Mouse (Mus musculus) heart, postnatal 14 days (tissue): ENCODE data around the gene 1700102P08Rik. TPM values are rescaled to one million over a fixed set of nuclear protein-coding genes. Genes with fewer than 3 reads are reported as not detected.

Source experiments
- DNase-seq, 2 experiments: peaks; one replicate each; pipeline ENCODE4 v3.0.0; 2021 to 2022
- intact Hi-C: fragments of 180-260 bp; cut with DNase I; formaldehyde crosslinking; loops from one replicate; pipeline ENCODE4 v1.15.1; 2025
- total RNA-seq, 2 experiments: library from RNA; stranded (reverse); gene quantifications; 2 replicates each; pipeline ENCODE4 v1.2.3; 2021

1700102P08Rik gene
- total RNA-seq, 2 experiments from 2014 or later, result 0.67 to 0.90 TPM

DNA sequence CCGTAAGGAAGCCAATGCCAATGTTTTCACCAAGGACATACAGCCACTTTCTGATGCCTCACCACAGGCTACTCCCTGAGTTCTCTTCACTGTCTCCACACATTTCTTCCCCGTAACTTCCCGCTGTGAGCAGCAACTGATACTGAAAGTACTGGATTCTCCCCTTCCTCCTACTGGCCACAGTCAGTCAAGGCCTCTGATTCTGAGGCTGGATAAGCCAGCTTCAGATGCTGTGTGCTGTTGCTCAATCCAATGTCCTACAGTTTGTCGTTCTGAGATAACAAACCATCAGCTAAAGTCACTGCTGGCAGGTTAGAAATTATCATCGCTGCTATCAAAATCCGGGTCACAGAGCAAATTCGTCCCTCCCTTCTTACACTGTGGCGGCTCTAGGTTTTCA lies 11.8 kb downstream of the 1700102P08Rik start:
- intact Hi-C loops, result no loop called here
- DNase-seq, result no peak

DNA sequence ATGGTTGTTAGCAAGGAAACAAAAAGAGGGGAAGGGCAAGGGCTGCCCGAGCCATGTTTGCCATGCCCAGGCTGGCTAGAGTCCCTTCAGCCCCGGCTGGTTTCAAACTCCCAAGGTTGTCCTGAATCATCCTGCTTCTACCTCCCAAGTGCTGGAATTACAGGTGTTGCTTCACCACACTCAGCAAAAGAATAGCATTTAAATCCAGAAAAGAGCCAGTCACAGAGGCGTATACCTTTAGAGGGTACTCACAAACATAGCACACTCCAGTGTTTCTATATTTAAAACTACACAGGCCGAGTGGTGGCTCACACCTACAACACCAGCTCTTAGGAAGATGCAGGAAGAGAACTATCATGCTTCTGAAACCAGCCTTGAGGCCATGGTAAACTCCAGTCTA lies 16.9 kb downstream of the 1700102P08Rik start:
- intact Hi-C loops, result no loop called here

DNA sequence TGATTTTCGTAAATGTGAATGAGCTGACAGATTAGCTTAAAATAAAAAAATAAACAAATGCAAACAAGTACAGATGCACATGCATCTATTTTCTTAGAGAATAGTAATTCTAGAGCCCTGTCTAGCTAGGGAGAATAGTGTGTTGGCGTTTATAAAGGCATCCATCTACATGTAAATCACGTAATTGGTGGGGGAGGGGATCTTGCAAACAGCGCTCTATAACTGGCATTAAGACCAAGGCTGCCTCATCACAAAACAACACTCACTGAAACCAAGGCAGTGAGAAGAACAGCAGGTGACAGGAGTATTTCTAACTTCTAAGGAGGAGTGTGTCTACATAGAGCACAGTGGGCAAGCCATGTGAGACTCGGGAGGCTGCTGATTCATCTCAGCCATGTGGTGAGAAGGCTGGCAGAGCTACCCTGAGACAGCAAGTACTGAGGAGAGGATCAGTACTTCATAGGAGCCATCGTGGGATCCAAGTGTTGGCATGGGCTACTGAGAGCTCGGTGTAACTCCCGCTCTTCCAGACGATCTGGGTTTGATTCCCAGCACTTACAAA lies 18.9 kb downstream of the 1700102P08Rik start:
- no peak for DNase-seq
- intact Hi-C loops, result loop anchor here (5.0 kb wide), 1 partner anchor 41 kb away; no protein-coding TSS in a partner anchor

More for the DNA sequence above, 16.9 kb downstream of the 1700102P08Rik start:
- DNase-seq, result no peak

DNA sequence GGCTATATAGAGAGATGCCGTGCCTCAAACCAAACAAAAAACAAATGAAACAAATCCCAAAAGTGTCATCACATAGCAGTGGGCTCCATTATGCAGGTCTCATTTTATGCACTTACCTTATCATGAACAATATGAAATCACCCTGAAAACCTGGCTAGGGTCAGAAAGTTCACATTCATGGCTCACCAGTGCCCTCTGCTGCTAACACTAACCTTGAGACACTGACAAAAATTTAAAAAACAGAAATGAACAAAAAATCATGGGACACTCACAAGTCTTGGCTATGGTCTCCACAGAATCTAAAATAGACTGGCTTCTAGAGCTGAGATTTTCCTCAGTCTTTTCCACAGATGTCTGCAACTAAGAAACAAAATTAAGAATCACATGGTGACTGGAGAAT lies 19.6 kb downstream of the 1700102P08Rik start:
- intact Hi-C loops, result loop anchor here (5.0 kb wide), 1 partner anchor 40 kb away; no protein-coding TSS in a partner anchor
- peak; percentile 22 to 29 for DNase-seq

DNA sequence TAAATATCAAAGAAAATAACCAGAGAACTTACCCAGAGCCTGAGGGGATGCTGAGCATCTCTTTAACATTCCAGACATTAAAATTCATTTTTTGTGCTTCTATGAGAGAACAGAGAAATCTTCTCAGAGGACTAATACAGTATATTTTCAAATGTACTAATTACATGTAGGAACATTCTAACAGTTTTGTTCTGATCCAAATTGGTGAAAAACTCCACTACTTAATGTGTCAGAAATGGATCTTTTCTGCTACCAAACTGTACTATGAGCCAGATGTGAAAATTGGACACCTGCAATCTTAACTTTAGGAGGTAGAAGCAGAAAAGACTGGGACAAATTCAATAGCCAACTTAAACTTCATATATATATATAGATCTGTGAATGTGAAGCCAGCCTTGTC lies 35.8 kb downstream of the 1700102P08Rik start, which contains the start of gene Ccdc36:
Gene Ccdc36 (minus strand): TSS at position 101 of the 400 bp plus-strand sequence.
- intact Hi-C loops, result loop anchor here (10.0 kb wide), 1 partner anchor 324 kb away; no protein-coding TSS in a partner anchor
- DNase-seq, result no peak

DNA sequence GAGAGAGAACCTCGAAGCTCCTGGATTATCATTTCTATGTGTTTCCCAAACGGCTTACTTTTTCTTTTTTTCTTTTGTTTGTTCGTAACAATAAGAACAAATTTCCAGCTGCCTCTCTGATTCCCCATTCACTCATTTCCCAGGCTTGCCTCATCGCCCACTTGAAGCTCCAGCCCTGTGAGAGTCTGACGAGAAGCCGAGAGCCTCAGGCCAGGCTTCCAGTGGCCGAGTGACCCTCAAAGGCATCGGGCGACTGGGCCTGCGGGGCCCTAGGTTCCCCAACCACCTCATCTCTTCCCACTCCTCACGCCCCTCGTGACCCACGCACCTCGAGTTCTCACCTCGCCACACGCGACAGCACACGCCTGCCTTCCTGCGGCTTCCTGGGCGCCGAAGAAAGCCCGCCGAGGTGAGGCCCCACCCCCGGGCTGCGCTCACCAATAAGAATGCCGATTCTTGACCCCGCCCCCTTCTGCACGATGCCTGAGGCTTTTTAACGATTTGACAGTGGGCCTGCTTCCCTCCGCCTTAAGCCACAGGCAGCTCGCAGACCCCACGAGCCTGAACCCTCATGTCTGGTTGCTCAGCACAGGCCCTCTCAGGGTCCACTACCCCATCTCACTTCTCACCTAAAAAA lies 38.9 kb downstream of the 1700102P08Rik start:
- intact Hi-C loops, result no loop called here
- DNase-seq, result no peak

DNA sequence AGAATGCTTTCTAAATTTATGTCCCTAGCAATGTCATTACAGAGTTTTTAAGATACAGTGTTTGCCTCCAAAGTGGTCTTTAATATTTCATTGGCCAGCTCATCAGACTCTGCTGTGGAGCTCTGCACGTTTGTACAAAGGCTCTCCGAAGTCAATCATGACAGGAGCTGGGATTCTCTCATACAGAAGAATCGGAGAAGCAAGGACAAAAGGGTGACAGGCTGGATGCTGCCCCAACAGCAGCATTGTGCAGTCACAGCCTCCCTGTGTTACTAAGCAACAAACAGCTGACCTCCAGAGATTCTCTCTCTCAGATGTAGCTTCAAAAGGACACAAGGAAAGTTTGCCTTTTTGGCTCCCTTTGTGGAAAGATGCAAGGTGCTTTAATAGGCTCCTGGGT lies 43.6 kb downstream of the 1700102P08Rik start, which contains the start of gene BC048562:
Gene BC048562 (plus strand): TSS at position 301 of the 400 bp plus-strand sequence.
- no peak for DNase-seq
- intact Hi-C loops, result no loop called here

DNA sequence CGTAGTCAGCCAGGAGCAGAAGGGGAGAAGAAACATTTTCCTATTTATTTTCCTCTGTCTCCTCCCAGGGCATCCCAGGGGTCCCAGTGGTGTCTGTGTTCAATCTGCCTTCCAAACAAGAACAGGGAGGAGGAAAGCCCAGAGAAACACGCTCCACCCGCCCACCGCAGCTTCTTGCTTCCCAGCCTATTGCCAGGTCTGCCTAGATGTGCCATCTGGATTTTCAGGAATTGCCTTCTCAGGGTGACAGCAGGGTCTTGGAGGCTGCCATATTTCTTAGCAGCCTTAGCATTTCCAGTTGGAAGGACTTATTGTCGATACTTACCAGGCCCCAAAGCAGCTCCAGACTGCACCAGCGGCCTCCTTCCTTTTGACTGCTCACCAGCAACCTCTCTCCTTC lies 46.6 kb downstream of the 1700102P08Rik start:
- intact Hi-C loops, result no loop called here
- no peak for DNase-seq

DNA sequence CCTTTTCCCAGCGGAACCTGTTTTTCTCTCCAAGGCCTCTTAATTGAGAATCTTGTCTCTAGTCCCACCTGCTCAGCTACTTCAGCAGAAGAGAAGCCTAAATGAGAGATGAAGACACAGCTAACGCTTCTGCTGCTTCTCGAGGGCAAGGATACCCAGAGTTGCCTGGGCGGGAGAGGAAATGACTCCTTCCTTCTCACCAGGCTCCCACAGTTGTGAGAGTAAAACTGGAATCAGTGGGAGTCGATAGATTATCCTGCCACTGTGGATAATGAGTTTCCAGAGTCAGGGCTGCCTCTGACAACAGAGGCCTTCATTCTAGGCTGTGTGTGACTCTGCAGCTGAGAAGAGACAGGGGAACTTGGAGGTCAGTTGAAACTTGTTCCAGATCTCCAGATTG lies 47.9 kb downstream of the 1700102P08Rik start:
- intact Hi-C loops, result no loop called here
- no peak for DNase-seq

DNA sequence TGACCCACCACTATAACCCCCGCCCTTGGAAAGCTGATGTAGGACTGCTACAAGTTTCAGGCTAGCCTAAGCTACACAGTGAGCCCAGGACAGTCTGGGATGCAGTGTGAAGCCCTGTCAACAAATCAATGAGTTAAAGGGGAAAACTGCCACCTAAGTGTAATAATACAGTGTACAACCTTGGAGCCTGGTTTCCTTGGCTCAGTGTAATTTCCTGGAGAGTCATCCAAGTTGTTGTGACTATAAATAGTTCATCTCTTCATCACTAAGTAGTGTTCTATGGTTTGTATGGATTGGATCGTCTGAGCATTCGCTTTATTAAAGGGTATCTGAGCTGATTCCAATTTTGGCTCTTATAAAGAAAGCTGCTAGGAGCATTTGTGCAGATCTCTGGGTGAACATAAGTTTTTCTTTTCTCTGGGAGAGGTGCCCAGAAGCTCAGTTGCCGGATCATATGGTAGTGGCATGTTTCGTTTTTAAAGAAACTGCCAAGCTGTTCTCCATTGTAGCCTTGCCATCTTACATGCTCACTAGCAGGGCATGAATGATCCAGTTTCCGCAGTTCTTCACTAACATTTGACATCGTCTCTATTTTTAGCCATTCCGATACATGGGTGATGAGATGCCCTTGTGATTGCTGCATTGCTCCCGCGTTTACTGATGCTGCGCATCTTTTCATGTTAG lies 48.8 kb downstream of the 1700102P08Rik start:
- DNase-seq, result no peak
- intact Hi-C loops, result no loop called here

DNA sequence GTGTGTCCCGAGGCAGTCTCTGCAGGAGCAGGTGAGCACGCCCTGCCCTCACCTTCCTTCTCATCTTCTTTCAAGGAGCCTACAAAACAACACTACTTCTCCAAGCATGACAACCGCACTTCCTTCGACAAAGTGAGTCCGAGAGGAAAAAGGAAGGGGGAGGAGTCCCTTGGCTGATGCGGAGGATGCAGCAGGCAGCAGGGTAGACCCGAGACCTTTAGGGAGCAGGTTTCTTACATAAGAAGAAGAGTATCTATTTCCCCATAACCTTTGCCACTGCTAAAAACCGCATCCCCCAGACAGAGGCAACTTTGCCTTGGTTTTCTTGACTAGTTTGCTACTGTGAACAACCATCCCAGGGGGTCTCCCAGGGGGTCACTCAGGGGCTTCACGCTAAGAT lies 52.5 kb downstream of the 1700102P08Rik start:
- DNase-seq, result no peak
- intact Hi-C loops, result no loop called here

DNA sequence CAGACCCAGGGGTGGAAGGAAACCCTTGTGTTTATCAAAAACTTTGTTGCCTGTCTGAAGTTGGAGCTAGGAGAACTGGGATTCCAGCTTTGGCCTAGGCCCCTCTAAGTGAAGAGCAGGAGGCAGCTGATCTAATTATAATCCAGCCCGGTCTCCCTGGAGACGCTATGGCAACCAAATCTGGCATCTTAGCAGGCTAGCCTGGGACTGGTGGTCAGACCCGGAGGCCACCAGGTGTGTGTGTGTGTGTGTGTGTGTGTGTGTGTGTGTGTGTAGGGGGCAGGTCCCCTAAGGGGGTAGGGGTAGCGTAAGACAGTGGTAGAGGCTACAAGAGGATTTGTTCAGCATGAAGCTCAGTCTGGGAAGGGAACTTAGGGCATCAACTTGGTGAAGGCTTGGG lies 57.3 kb downstream of the 1700102P08Rik start:
- intact Hi-C loops, result loop anchor here (5.0 kb wide), 2 partner anchors 38 to 68 kb away; no protein-coding TSS in a partner anchor
- peak; percentile 44 to 66 for DNase-seq

DNA sequence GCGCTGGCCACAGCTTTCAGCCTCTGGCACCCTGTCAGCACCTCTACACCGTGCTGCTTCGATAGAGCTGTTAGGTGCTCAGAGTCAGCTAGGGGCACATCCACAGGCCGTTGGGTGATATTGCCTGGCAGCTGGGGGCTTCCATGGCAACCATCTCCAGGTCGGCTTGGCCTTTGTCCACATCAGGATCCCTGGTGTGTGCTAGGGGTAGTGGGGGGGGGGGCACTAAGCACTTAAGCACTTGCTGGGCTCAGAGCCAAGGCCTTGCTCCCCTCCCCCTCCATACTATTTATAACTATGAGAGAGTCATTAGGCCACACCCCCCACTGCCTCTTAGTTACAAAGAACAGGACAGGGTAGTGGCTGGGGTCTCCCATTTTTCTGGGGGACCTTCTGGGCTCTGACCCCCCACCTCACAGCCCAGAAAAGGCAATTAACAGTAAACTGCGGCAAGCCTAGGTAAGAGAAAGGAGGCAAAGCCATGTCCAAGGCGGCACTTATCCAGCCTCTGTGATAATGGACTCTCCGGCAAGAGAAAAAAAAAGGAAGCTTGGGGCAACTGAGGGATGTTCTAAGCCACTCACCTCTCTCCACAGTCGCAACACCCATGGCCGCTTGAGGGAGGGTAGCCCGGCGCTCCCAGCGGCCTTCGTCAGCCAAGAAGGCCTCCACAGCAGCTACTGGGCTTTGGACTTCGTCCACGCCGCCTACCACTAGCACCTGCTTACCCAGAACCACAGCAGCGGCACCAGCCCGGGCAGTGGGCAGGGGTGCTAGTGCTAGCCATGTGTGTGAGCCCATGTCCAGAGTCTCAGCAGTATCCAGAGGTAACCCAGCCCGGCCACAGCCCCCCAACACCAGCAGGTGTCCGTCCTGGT lies 57.9 kb downstream of the 1700102P08Rik start:
- intact Hi-C loops, result loop anchor here (5.0 kb wide), 2 partner anchors 38 to 68 kb away; no protein-coding TSS in a partner anchor
- DNase-seq, result peak; percentile 38 to 70

DNA sequence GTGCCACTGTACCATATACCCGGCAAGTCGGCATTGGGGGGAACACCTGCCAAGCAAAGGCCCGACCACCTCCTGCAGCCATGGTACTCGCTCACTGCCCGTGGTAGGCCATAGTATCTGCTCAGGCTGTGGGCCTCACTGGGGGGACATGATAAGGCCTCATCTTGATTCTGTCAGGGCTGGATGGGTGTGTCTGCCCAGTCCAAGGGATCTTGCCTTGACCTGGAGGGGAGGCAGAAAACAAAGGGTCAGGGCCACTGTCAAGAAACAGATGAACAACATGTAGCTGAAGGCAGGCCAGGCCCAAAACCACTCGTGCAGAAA lies 58.5 kb downstream of the 1700102P08Rik start:
- DNase-seq, result no peak
- intact Hi-C loops, result loop anchor here (5.0 kb wide), 2 partner anchors 39 to 69 kb away; no protein-coding TSS in a partner anchor

DNA sequence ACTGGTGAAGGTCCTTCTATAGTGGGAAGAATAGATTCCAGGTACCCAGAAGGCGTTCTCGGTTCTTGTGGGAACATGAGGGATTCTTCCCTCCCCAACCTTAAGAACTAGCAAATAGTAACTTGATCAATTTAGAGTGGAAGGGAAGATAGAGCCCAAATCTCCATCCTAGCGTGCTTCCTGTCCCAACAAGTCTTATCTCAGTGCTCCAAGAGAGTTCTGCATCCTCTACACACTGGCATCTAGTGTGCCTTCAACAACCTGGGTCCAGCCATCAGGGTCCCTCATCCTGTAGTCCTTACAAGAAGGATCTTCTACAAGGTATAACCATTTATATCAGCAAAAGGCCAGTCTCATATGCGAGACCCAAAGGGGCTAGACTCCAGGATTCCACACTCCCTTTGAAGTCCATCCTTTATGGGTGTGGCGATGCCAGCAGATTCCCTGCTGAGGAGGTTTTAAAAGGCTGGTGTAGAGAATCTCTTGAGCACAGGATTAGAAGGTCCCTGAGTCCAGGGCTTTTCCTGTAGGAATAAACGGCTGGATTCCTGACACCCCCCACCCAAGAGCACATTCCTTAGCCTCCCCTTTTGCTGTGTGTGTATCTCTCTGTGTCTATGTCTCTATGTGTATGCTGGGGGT lies 59.0 kb downstream of the 1700102P08Rik start:
- DNase-seq, result no peak
- intact Hi-C loops, result loop anchor here (5.0 kb wide), 2 partner anchors 39 to 69 kb away; no protein-coding TSS in a partner anchor

DNA sequence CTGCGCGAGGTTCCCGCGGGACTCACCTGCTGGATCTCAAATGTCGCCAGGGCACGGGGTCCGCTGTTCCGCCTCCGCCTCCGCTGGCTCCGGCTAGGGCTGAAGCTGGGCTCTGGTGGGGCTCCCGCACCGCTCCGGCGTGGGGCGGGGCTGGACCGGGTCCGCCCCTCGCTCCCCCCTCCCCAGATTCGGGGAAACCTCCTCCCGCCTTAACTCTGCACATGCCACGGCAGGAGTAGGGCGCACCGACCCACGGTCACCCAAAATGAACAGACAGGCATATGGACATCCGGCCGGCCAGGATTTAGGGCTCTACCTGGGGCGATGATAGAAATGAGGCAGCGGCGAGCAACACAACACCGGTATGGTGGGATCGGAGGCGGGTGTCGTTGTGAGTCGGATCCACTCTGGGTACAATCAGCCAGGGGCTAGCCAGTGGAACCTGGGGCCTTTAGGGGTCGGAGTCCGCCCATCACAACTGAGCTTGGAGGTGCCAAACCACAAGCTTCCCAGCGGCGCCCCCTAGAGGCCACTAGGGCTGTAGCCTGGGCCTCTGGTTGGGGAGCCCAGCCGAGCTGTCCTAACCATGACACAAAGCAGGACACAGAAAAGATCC lies 59.8 kb downstream of the 1700102P08Rik start:
- DNase-seq, result peak; percentile 91 to 94
- intact Hi-C loops, result loop anchor here (5.0 kb wide), 2 partner anchors 40 to 70 kb away; no protein-coding TSS in a partner anchor

DNA sequence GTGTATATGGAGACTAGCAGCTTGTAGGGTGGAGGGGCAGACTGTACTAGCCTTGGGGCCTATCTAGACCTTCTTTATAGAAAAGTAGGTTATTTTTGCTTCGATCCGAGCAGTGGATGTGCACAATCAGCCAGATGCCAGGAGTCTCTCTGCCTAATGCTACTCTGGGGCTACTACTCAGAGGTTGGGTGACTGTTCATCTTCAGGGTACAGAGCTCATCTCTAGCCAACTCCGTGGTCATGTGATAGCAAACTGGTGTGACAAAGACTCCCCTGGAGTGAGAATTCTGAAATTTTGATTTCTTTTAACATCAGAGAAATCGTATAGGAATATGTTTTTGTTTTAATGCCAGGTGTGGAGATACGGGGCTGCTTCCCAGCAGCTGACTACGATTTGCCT lies 60.3 kb downstream of the 1700102P08Rik start:
- intact Hi-C loops, result loop anchor here (5.0 kb wide), 2 partner anchors 41 to 71 kb away; no protein-coding TSS in a partner anchor
- no peak for DNase-seq

DNA sequence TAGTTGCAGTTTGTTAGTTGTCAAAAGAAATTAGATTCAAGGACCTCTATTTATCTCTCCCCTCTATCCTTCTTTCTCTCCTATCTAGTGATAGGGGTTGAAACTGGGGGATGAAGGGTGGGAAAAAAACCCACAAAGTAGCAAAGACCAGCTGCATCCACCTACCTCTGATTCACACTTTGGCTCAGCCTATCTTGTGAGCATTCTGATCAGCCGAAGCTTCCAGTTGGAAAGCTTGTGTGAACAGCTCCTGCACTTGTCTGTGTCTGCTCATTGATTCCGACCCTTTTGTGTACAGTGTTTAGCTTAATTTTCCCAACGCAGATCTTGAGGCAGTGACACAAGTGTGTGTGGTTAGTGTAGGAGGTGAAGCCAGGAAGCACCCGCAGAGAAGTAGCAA lies 60.9 kb downstream of the 1700102P08Rik start:
- intact Hi-C loops, result loop anchor here (5.0 kb wide), 2 partner anchors 41 to 71 kb away; no protein-coding TSS in a partner anchor
- DNase-seq, result no peak

DNA sequence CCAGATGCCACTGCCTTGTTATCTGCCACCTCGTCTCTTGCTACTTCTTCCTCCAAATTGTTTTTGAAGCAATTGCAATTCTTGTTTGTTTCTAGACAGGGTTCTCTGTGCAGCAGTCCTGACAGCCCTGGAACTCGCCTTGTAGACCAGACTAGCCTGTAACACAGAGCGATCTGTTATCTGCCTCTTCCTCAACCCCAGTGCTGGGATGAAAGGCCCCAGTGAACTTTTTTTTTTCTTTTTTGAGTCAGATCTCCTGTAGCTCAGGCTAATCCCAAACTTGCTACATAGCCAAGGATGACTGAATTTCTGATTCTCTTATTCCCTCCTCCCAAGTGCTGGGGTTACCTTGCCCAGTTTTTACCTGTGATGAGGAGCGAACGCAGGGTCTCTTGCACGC lies 61.8 kb downstream of the 1700102P08Rik start:
- intact Hi-C loops, result loop anchor here (5.0 kb wide), 2 partner anchors 42 to 72 kb away; no protein-coding TSS in a partner anchor
- DNase-seq, result no peak
